Comparison of ENCODE assay signal across 9 mouse cellular contexts in genomic region chr5:123045561-123046295, GRCm38 (mm10). TPM values are rescaled to one million over a fixed set of nuclear protein-coding genes. Genes with fewer than 3 reads are reported as not detected.
A peak's percentile ranks its signal among the peaks of the same experiment; 100 is the strongest.
DNase-seq lines count a peak whose midpoint lies in the region; ATAC-seq and TF ChIP-seq lines count a peak whose summit lies in the region.
"Had no signal": no experiment of that assay in that cellular context is flagged by ENCODE, and none has a peak within 500 bp of the region (broad histone marks: within the 10 kb centered on the region; RNA-seq: fewer than 3 reads in every experiment).

No protein-coding gene starts in this region.

- no peak overlapping the region for H3K4me2 ChIP-seq in stomach, embryonic 15.5 days
- H3K4me2 ChIP-seq: limb, embryonic 15.5 days had no signal

- TF ChIP-seq POLR2A in bone marrow macrophage, adult 2 months (IDR thresholded peaks at IDR 0.05; ENCODE audit: borderline replicate concordance, low read depth, low read length) = no peak

- H3K27ac ChIP-seq in bone marrow macrophage, adult 2 months (ENCODE audit: insufficient read depth, low read depth, low read length) = no peak overlapping the region
- H3K27ac ChIP-seq in stomach, embryonic 15.5 days = no peak overlapping the region
- H3K27ac ChIP-seq: limb, embryonic 15.5 days had no signal

- 23% methylated on average over 9 of the region's 9 CpGs for WGBS in stomach, embryonic 15.5 days

- peak; percentile 69 for TF ChIP-seq CTCF in bone marrow macrophage, adult 2 months (IDR thresholded peaks at IDR 0.05; ENCODE audit: low read depth, low read length)

- H3K36me3 ChIP-seq in stomach, embryonic 15.5 days = no peaks in the 10 kb centered on the region
- H3K36me3 ChIP-seq: limb, embryonic 15.5 days had no signal

- no peaks in the 10 kb centered on the region for H3K9me3 ChIP-seq in stomach, embryonic 15.5 days
- H3K9me3 ChIP-seq: limb, embryonic 15.5 days had no signal

- H3K4me1 ChIP-seq in bone marrow macrophage, adult 2 months (ENCODE audit: control insufficient read depth, insufficient read depth, low read length) = peaks cover 3% of the 10 kb centered on the region
- peaks cover 8% of the 10 kb centered on the region for H3K4me1 ChIP-seq in stomach, embryonic 15.5 days

- peak; percentile 63; the same call in 1 of the 2 replicates for ATAC-seq in stomach, embryonic 15.5 days (ENCODE audit: insufficient read depth, low FRiP score, low read depth)

- no peak overlapping the region for H3K4me3 ChIP-seq in bone marrow macrophage, adult 2 months (ENCODE audit: insufficient read depth, low read length)
- H3K4me3 ChIP-seq in stomach, embryonic 15.5 days (replicated peaks) = no peak overlapping the region
- H3K4me3 ChIP-seq: limb, embryonic 15.5 days had no signal

- peak; percentile 37 to 49 for DNase-seq in frontal cortex, postnatal 36 days (ENCODE audit: low spot score in 2 of 2)
- no peak for DNase-seq in frontal cortex, postnatal 10 days (ENCODE audit: low spot score in 2 of 2)
- peak; percentile 81 for DNase-seq in CD4-positive, CD25-positive, alpha-beta regulatory T cell, adult 2 months (ENCODE audit: low read depth, low spot score)
- peak; percentile 77 to 90 for DNase-seq in heart, adult 18-20 months
- peak; percentile 82 for DNase-seq in kidney, adult 9 months
- DNase-seq in lung, postnatal 14 days = peak; percentile 88

- H3K9ac ChIP-seq in stomach, embryonic 15.5 days = no peak overlapping the region
- H3K9ac ChIP-seq: limb, embryonic 15.5 days had no signal

- no peaks in the 10 kb centered on the region for H3K27me3 ChIP-seq in stomach, embryonic 15.5 days (replicated peaks)
- H3K27me3 ChIP-seq: limb, embryonic 15.5 days had no signal

RNA-seq across cellular contexts. Expression of gene Morn3, which starts 1.1 kb away (rescaled TPM):
- polyA plus RNA-seq in bone marrow macrophage, adult 2 months (2012; ENCODE audit: insufficient read depth, insufficient read length, missing spikeins) = not detected in 2 replicates
- total RNA-seq in heart, adult 18-20 months (2021) = not detected
- 0.54 TPM in 1 of 2 replicates, not detected in the other for polyA plus RNA-seq in stomach, embryonic 15.5 days (2015; fragmentation: Nextera tagmentation; extraction: Ambion mirVana)

RNA-seq across cellular contexts. Expression of gene Tmem120b, which starts 22.5 kb away (rescaled TPM):
- polyA plus RNA-seq in bone marrow macrophage, adult 2 months (2012; ENCODE audit: insufficient read depth, insufficient read length, missing spikeins) = 4.3 and 6.8 TPM in 2 replicates
- 10 to 100 TPM; 10.1 to 10.3 TPM for total RNA-seq in heart, adult 18-20 months (2021)
- 12.9 and 14.2 TPM in 2 replicates for polyA plus RNA-seq in stomach, embryonic 15.5 days (2015; fragmentation: Nextera tagmentation; extraction: Ambion mirVana)

RNA-seq across cellular contexts. Expression of gene Orai1, which starts 30.9 kb away (rescaled TPM):
- polyA plus RNA-seq in bone marrow macrophage, adult 2 months (2012; ENCODE audit: insufficient read depth, insufficient read length, missing spikeins) = 59.9 and 68.5 TPM in 2 replicates
- 10 to 100 TPM; 12.2 to 12.5 TPM for total RNA-seq in heart, adult 18-20 months (2021)
- polyA plus RNA-seq in stomach, embryonic 15.5 days (2015; fragmentation: Nextera tagmentation; extraction: Ambion mirVana) = 20.0 and 20.3 TPM in 2 replicates

RNA-seq across cellular contexts. Expression of gene Kdm2b, which starts 56.1 kb away (rescaled TPM):
- 26.6 and 26.9 TPM in 2 replicates for polyA plus RNA-seq in bone marrow macrophage, adult 2 months (2012; ENCODE audit: insufficient read depth, insufficient read length, missing spikeins)
- total RNA-seq in heart, adult 18-20 months (2021) = 10 to 100 TPM; 10.6 to 14.2 TPM
- 29.6 and 31.7 TPM in 2 replicates for polyA plus RNA-seq in stomach, embryonic 15.5 days (2015; fragmentation: Nextera tagmentation; extraction: Ambion mirVana)

Comparison
In these comparisons a context has a peak if more than half of its experiments do, and no peak if none do; other contexts are left out.
1. DNase-seq: peak in frontal cortex, postnatal 36 days (2 of 2), CD4-positive, CD25-positive, alpha-beta regulatory T cell, adult 2 months (single experiment), heart, adult 18-20 months (2 of 2), kidney, adult 9 months (single experiment) and lung, postnatal 14 days (single experiment); none in frontal cortex, postnatal 10 days (0 of 2).